Comparison of ENCODE assay signal across 21 mouse cellular contexts in genomic region chr3:84442890-84443289, GRCm38 (mm10). TPM values are rescaled to one million over a fixed set of nuclear protein-coding genes. Genes with fewer than 3 reads are reported as not detected.
DNase-seq lines count a peak whose midpoint lies in the region; ATAC-seq and TF ChIP-seq lines count a peak whose summit lies in the region.
"Had no signal": no experiment of that assay in that cellular context is flagged by ENCODE, and none has a peak within 500 bp of the region (broad histone marks: within the 10 kb centered on the region; RNA-seq: fewer than 3 reads in every experiment).

No protein-coding gene starts in this region.

- no peak overlapping the region for H3K27ac ChIP-seq in heart, embryonic 14.5 days (replicated peaks in 1 of 2; ENCODE audit: control insufficient read depth in 1 of 2, insufficient read depth in 1 of 2, low read depth in 2 of 2, low read length in 2 of 2)
- H3K27ac ChIP-seq in bone marrow macrophage, adult 2 months (ENCODE audit: insufficient read depth, low read depth, low read length): peak overlapping the region; percentile 29; the same call in 1 of the 2 replicates
- H3K27ac ChIP-seq in liver, embryonic 12.5 days: no peak overlapping the region
- H3K27ac ChIP-seq: embryonic facial prominence, embryonic 12.5 days; forebrain, embryonic 15.5 days; hindbrain, embryonic 12.5 days had no signal

- intact Hi-C loops in heart, postnatal 25 days (cut with DNase I): no loop called here

- 49% methylated on average over 4 of the region's 4 CpGs for WGBS in heart, embryonic 14.5 days
- WGBS in liver, embryonic 12.5 days (ENCODE audit: insufficient replicate concordance): 73% methylated on average over 4 of the region's 4 CpGs

- no peak overlapping the region for H3K9ac ChIP-seq in heart, embryonic 14.5 days (ENCODE audit: low read length)
- H3K9ac ChIP-seq in liver, embryonic 12.5 days: no peak overlapping the region
- H3K9ac ChIP-seq: embryonic facial prominence, embryonic 12.5 days; forebrain, embryonic 15.5 days; hindbrain, embryonic 12.5 days had no signal

- no peak for TF ChIP-seq POLR2A in bone marrow macrophage, adult 2 months (IDR thresholded peaks at IDR 0.05; ENCODE audit: borderline replicate concordance, low read depth, low read length)

- H3K4me3 ChIP-seq in heart, embryonic 14.5 days (ENCODE audit: control insufficient read depth in 1 of 2, insufficient read depth in 1 of 2, low read depth in 1 of 2, low read length in 2 of 2): no peak overlapping the region
- no peak overlapping the region for H3K4me3 ChIP-seq in bone marrow macrophage, adult 2 months (ENCODE audit: insufficient read depth, low read length)
- H3K4me3 ChIP-seq in liver, embryonic 12.5 days: no peak overlapping the region
- H3K4me3 ChIP-seq: embryonic facial prominence, embryonic 12.5 days; forebrain, embryonic 15.5 days; hindbrain, embryonic 12.5 days had no signal

- H3K9me3 ChIP-seq in heart, embryonic 14.5 days (ENCODE audit: control insufficient read depth, low read length): no peaks in the 10 kb centered on the region
- no peaks in the 10 kb centered on the region for H3K9me3 ChIP-seq in liver, embryonic 12.5 days (replicated peaks)
- H3K9me3 ChIP-seq: embryonic facial prominence, embryonic 12.5 days; forebrain, embryonic 15.5 days; G1E; hindbrain, embryonic 12.5 days had no signal

- no peak for TF ChIP-seq CTCF in bone marrow macrophage, adult 2 months (IDR thresholded peaks at IDR 0.05; ENCODE audit: low read depth, low read length)

- H3K36me3 ChIP-seq in heart, embryonic 14.5 days (ENCODE audit: control insufficient read depth, insufficient read depth, low read length): no peaks in the 10 kb centered on the region
- peaks cover 57% of the 10 kb centered on the region for H3K36me3 ChIP-seq in liver, embryonic 12.5 days
- H3K36me3 ChIP-seq: embryonic facial prominence, embryonic 12.5 days; forebrain, embryonic 15.5 days; hindbrain, embryonic 12.5 days had no signal

- H3K27me3 ChIP-seq in heart, embryonic 14.5 days (ENCODE audit: control insufficient read depth, insufficient read depth, low read length): peaks cover 35% of the 10 kb centered on the region
- H3K27me3 ChIP-seq in liver, embryonic 12.5 days (replicated peaks): peaks cover 74% of the 10 kb centered on the region
- H3K27me3 ChIP-seq: embryonic facial prominence, embryonic 12.5 days; forebrain, embryonic 15.5 days had no signal

- H3K4me2 ChIP-seq in heart, embryonic 14.5 days (ENCODE audit: low read length): peak overlapping the region; percentile 36
- H3K4me2 ChIP-seq in liver, embryonic 12.5 days: no peak overlapping the region
- H3K4me2 ChIP-seq: embryonic facial prominence, embryonic 12.5 days; forebrain, embryonic 15.5 days; hindbrain, embryonic 12.5 days had no signal

- no peak for ATAC-seq in heart, embryonic 14.5 days (ENCODE audit: insufficient number of reproducible peaks, insufficient read depth, low FRiP score, low read depth)
- ATAC-seq in granulocyte monocyte progenitor cell, adult 5-6 weeks (replicated peaks; ENCODE audit: poor library complexity, severe bottlenecking): peak; percentile 66
- no peak for ATAC-seq in liver, embryonic 12.5 days
- ATAC-seq: CD4-positive, CD25-positive, alpha-beta regulatory T cell, adult 4 months; forebrain, embryonic 15.5 days; hindbrain, embryonic 16.5 days; inflammation-experienced regulatory T-cells, adult 6 months; intestine, postnatal 0 days had no signal

- peaks cover 15 to 17% of the 10 kb centered on the region in 2 experiments for H3K4me1 ChIP-seq in heart, embryonic 14.5 days (ENCODE audit: control insufficient read depth in 2 of 2, insufficient read depth in 2 of 2, low read length in 2 of 2)
- peaks cover 40% of the 10 kb centered on the region for H3K4me1 ChIP-seq in bone marrow macrophage, adult 2 months (ENCODE audit: control insufficient read depth, insufficient read depth, low read length)
- peaks cover 21% of the 10 kb centered on the region for H3K4me1 ChIP-seq in liver, embryonic 12.5 days
- H3K4me1 ChIP-seq: forebrain, embryonic 15.5 days had no signal

- no peak for DNase-seq in heart, postnatal 25 days (ENCODE audit: low spot score)
- no peak for DNase-seq in gastrocnemius, postnatal 10 days
- DNase-seq: adrenal gland, adult 8-10 months; adrenal gland, postnatal 36 days; B cell, adult 2 months; cerebellum, adult 11 months; cerebellum, adult 8-10 months; cerebellum, postnatal 14 days; heart, postnatal 36 days had no signal

RNA-seq across cellular contexts. Expression of gene Fhdc1, which starts 37.3 kb away (rescaled TPM):
- polyA plus RNA-seq in heart, embryonic 14.5 days (2014; fragmentation: Nextera tagmentation; extraction: Ambion mirVana): 0.68 and 0.80 TPM in 2 replicates
- under 1 TPM; 0.59 to 0.62 TPM for total RNA-seq in heart, postnatal 25 days (2021)
- polyA plus RNA-seq in bone marrow macrophage, adult 2 months (2012; ENCODE audit: insufficient read depth, insufficient read length, missing spikeins): 0.46 and 1.5 TPM in 2 replicates
- not detected in 2 replicates for total RNA-seq in granulocyte monocyte progenitor cell, adult 5-6 weeks (2014; fragmentation: Nextera tagmentation)
- total RNA-seq in granulocyte monocyte progenitor cell, adult 5-6 weeks (2017): 0.30 TPM in 1 of 2 replicates, not detected in the other
- total RNA-seq in gastrocnemius, postnatal 10 days (2021): 1 to 10 TPM in 1 of 2 experiments, under 1 TPM in 1; 0.82 to 2.1 TPM
- polyA plus RNA-seq in liver, embryonic 12.5 days (2016; fragmentation: Nextera tagmentation; extraction: Ambion mirVana): 26.5 and 31.5 TPM in 2 replicates
